Mouse (Mus musculus) adrenal gland, adult (tissue): ENCODE results near the gene Ascc3.

Source experiments
- DNase-seq, 2 experiments: peaks; one replicate each; pipeline ENCODE4 v3.0.0; 2022 to 2023; ENCODE audit warnings: low spot score in 1 of 2; ENCODE audit not compliant: inconsistent age in 2 of 2

The Ascc3 gene

DNA sequence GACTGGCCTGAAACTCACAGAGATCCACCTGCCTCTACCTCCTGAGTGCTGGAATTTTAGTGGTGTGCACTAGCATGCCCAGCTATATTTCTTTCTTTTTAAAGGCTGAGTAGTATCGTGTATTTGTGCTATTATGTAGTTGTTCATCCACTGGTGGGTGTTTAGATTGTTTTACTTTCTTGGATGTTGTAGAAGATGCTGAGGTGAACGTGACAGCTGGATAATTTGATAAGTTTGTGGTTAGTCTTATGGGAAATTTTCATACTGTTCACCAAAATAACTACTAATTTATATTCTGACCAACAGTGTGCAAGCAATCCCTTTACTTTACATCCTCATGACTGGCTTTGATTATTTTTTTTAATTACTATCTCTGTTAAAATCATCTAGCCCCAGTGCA lies 169.6 kb downstream of the Ascc3 start:
- DNase-seq = no peak

DNA sequence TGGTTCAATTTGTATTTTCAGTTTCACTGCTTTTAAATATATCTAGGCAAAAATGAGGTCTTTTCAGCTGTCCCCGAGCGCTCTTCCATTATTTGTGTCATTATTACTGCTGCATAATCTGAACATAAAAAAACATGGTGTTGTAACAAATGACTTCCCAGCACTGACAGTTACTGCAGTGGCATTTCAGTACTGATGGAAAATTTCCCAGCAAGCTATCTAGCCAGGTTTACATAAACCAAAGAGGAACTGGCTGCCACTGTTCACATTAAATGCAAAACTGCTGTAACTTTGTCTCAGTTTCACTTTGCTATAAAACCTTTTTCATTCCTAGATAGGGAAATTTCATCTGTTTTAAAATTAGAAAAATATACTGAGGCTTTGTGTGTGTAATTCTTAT lies 170.5 kb downstream of the Ascc3 start:
- no peak for DNase-seq

DNA sequence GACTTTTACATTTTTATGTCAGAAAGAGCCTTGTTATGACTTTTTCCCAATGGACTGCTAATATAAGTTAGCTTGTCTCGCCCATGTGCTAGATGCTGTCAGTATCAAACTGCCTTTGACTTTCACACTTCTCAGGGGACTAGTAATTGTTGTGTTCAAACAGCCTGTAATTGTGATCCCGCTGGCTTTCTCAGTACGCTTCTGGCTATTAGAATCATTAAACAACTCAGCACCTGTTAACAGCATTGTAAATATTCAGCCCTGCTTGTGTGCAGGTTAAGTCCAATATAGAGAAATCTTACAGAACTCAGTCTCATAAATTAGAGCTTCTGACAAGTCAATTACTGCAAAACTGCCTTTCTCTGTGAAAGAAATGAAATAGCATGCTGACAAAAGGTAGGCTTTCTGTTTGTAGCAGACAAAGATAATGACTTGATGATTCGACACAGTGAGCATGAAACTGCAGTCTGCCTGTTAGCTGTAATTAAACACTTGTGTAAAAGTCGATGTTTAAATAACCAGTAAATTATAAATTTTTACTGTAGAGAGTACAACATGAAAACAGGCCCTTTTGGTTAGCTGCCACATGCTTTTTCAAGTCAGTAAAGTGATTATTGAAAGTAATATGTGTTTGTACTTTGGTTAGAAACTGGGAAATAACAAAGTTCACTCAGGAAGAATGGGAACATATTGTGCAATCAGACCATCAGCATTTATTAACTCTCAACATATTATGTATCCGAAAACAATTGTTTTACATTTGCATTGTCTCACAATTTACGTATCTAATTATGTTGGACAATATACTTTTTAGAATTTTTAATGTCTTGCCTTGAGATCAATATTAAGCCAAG lies 171.2 kb downstream of the Ascc3 start:
- no peak for DNase-seq

DNA sequence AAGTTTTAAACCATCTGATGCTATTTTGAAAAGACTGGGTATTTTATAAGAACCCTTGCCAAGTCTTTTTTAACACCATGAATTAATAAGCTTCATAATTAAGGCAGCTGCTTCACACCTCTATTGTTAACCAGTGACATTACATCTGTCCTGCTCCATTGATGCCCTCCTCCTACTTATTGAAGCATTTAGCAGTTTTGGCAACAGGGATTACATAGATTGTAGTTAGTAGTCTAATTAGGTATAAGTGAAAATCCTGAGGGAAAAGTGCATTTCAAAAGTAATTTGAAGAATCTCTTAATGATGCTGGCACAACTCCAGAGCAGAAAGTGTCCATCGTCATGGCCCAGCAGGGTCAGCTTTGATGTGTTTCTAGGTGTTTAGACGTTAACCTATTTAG lies 180.3 kb downstream of the Ascc3 start:
- DNase-seq = no peak

DNA sequence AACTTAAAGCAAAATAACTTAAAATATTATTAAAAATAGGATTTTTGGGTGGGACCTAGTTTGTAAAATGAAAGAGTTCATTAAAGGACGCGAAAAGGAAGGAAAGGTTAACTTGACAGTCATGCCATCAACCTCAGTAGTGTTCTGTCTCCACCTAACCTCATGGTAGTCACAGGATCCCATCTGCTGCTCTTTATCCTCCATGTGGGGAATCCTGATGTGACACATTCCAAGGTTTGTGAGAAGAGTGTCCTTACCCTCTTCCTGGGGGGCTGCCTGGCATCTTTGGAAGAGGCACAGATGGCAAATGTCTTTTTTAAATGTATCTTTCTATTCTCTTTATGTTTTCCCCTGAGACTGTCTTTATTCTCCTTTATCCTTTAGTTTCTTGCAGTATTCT lies 181.4 kb downstream of the Ascc3 start:
- DNase-seq = no peak

DNA sequence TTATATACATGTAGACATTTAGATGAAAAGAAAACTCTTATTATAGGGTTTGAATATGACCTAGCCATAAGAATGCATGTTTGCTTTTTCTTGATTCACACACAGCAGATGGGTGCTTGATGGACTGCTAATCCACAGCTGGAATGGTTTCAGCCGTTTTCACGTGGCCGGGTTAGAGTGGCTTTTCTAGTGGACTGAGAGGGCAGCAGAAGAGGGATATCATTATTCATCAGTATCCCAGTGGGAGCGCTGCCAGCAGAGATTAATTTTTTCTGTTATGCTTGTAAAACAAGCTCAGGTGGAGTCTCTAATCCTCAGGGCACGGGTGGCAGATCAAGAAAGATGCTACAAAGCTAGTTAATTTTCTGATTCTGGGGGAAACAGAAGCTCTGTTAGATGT lies 200.4 kb downstream of the Ascc3 start:
- DNase-seq = no peak

DNA sequence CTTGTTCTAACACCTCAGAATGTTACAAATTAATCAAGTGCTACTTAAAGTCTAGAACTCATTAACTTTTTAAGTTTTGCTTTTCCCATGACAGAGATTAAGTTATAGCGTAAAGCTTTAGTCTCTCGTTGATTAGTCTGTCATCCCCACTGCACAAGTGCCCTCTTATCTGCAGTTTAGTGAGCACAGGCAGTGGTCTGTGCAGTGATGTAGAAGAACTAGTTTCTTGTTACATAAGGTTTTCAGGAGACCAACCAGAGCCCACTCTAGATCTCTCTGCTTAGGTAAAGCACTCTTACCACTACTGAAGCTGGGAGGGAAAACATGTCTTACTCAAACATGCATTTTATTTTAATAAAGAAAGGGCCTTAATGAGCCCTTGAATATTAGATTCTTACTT lies 209.1 kb downstream of the Ascc3 start:
- no peak for DNase-seq

DNA sequence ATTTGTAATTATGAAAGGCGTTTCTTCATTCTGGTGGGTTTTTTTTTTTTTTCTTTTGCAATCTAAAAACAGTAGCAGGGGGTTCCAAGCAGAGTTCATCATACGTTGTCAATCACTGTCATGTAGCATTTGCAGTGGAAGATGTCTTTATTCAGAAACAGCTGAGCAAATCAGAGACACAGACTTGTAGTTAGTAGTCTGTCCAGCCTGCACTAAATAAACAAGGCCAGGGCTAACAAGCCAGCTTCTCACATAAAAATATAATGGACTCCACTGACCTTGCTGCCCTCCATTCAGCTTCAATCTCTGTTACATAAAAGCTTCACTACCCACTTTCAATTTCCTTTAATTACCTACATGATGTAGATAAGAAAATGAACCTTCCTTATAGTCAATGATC lies 209.9 kb downstream of the Ascc3 start:
- DNase-seq = no peak

DNA sequence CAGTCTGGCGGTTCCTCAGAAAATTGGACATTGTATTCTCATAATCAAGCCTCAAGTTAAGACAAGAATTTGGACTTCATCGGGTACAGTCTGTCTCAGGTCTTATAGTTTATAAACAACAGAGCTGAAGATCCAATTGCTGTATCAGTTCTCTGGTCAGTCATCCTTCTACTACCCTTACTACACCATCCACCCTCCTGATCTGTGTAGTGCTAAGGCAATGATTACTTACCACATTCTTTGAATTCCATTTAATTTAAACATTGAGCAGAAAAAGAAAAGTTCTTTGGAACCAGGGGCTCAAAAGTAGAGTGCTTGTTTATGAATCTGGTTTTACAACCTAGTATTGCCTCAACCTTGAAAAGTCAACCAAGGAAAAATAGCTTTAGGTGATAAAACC lies 213.7 kb downstream of the Ascc3 start:
- DNase-seq = no peak

DNA sequence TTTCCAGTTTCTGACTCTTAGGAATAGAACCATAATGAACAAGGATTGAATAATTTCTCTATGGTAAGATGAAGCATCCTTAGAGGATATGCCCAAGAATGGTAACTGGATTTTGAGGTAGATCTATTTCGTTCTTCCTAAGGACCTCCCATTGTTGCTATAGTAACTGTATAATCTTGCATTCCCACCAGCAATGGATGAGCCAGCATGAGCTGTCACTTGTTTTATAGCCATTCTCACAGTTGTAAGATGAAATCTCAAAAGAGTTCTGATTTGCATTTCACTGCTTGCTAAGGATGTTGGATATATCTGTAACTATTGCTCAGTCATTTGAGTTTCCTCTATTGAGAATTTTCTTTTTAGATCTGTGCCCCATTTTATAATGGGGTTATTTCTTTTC lies 229.9 kb downstream of the Ascc3 start:
- no peak for DNase-seq

DNA sequence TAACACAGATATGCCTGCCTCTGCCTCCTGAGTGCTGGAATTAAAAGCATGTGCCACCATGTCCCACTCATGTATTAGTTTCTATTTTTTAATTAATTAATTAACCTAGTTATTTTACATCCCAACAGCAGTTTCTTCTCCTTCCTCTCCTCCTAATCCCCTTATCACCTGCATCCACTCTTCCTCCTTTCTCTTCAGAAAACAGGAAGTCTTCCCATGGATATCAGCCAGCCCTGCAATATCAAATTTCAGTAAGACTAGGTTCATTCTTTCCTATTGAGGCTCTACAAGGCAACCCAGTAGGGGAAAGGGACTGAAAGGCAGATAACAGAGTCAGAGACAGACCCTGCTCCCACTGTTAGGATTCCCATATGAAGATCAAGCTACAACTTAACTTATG lies 234.4 kb downstream of the Ascc3 start:
- no peak for DNase-seq

DNA sequence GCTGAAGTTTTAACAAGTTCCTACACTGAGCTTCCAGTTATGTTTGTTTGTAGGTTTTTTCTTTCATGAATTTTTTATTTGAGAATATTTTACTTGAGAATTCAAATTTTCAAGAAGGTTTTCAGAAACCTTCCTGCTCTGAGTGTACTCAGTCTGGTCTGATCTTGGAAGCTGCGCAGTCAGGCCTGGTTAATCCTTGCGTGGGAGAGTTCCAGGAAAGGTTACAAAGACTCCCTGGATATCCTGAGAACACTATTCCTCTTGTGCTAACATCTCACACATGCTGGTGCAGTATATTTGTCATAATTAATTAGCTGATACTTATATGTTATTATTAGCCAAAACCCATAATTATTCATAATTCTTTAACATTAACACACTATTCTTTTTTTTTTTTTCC lies 242.1 kb downstream of the Ascc3 start:
- no peak for DNase-seq

DNA sequence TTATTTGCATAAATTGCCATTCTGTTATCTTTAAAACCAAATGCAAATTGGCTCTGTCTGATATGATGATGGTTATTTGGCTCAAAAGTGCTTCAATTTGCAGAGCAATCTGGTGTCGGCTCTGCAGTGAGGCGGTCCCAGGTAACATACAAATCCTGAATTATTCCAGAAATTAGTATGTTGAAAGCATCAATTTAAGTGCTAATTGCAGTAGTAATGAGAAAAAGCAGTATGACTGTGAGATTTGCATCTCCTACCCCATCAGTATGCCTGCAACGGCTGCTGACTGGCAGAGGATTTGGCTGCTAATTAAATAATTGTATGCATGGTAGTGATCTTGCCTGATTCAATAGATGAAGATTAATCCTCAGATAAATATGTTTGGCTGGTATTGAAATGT lies 250.9 kb downstream of the Ascc3 start:
- no peak for DNase-seq

DNA sequence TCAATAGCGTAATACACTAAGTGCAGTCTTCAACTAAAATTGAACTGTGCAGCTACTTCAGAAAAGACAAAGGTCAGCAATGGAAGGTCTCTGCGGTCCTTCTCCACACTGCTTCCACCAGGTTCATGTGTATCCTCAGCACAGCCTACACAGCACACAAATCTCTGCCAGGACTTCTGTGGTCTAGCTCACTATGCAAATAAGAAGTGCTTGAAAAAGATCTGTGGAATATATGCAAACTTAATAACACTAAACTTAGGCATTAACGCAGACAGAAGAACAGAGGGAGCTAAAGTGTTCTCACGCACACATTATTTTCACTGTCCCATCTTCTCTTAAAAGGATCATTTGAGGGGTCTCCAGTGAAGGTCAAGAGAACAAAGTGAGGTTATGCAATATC lies 275.7 kb downstream of the Ascc3 start:
- DNase-seq = no peak

DNA sequence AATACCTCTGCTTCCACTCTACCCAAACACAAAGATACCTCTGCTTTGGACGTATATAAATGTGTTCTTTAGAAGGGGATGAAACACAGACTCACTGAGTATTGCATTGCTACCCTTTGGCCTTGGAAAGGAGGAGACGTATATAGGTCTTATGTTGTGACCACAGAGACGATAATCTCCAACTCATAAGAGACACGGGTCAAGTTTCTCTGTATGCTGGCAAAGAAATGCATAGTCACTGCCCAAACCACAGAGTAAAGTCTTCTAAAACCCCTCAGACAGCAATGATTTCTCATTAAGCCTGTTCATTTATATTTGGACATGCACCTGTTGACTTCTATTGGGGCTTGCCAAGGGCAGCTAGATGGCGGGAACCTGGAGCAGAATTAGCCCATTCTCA lies 284.5 kb downstream of the Ascc3 start:
- no peak for DNase-seq

DNA sequence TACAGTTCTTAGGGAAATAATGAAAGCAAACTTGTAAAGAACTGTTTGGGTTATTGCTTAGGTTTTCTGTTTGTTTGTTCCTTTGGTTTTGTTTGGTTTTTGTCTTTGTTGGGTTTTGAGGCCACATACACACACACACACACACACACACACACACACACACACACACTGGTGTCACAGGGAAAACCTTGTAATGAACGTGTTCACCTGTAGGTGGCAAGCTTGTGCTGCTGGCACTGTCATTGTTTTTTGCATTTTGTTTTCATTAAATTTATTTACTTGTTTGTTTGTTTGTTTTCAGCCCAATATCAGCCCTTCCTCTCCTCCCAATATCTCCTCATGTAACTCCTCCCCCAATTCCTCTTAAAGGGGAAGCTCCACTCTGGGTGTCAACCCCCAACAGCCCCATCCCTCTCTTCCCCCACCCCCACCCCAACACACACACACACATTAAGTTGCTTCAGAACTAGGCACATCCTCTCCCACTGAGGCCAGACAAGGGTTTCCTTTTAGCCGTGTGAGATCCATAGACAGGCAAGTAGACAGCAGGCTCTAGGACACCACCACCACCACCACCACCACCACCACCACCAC lies 289.1 kb downstream of the Ascc3 start:
- peak in 1 of 2 experiments; percentile 51 for DNase-seq

DNA sequence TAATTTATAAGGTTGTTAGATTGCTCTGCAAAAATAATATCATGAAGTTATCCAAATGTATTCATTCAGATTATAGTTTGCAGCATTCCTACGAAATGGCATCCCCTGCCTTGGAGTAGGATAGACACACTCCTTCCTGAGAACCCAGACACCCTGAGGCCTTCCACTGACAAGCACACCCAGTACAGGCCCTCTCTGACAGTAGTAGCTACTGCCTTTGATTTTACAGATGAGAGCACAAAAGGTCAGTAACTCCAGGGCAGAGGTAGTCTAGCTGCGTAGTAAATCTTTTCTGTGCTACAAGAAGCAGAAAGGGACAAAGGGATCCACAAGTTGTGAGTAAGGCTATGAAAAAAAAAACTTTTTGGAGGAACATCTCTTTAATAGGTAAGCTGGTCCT lies 289.9 kb downstream of the Ascc3 start:
- no peak for DNase-seq

DNA sequence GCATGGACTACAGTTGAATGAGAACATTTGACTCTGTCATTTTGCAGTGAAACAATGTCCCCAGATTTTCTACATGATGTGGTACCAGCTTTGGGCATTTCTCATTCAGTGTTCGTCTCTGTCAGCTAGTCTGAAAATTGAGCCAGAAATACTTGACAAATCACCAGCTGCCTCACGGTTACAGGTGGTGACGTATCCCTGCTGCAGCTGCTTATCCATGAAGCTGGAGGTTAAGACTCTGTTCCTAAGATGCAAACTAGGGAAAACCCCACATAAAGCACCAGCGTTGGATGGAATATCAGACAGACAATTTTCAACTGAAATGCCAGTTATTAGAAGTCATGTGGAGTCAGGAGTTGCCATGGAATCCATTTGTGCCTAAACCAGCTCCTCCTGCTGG lies 293.8 kb downstream of the Ascc3 start:
- DNase-seq = no peak

DNA sequence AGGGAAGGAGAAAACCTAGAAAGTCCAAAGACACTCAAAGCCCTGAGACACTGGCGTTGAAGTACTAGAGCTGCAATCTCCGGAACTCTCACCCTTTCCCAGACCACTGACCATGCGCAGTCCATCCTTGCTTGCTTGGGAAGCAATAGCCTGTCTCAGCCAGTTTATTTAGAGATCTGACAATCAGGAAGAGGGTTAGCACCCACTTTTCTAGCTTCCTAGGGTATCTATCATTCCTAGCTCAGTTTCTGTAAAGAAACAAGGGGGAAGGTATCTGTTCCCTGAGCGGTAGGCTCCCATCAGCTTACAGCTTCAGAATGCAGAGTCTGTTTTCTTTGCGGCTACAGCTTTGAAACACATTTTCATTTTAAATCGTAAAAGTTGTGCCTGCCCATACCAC lies 298.2 kb downstream of the Ascc3 start:
- no peak for DNase-seq

DNA sequence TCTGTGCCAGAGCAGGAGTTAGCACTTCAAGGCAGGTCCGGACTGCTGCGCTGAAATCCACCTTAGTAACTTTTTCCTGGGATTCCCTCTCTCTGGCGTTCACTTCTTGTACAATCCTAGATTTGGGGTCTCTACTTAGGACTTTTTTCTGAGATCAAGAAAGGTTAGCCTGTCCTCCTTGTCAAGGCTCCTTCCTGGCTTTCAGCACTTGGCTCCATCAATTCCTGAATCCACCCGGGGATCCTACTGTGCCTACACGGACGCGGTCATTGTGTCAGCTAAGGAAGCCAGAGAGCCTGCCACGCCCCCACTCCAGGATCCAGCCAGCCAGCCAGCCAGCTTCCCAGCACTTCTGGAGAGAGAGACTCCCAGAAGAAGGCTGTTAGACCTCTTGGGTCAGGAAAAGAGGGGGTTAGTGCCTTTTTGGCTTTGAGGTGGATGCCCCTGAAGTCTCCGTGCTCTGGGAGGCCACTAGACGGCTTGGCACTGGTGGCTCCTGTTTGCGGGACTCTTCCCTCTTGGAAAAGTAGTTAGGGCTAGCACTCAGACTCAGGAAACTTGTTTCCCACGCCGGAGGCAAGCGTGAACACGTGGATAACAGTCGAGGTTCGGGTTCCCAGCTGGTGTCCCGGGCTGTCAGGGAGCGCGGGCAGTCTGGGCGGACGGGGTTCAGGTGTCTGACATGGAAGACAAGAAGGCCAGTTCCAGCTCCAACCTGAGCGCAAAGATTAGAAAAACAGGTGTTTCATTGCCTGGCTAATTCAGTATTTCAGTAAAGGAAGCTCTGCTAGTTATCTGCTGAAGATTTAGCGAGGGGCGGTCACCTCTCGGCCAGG lies 299.6 kb downstream of the Ascc3 start:
- DNase-seq = no peak

DNA sequence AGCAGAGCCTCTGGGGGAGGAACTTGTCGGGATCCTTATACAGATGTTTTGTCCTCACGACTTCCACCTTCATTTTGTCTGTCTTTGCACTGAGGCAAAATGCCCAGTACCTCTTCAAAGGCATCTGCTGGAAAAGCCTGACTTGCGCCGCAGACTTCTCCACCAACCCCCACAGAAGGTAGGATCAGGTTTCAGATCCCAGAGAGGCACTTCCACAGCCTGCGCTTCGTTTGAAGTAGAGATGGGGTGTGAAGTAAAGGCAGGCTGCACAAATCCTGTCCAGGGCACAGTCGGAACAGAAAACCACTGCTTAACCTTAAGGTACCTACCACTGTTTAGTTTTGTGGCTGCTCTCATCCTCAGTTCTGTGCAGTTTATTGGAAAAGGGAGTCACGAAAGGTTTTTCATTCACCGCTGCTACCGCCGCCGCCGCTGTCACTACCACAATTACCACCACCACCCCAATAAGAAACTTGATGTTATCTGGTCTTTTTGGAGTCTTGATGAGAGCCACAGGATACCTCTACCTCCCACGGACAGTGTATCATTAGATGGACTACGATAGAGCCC lies 300.4 kb downstream of the Ascc3 start:
- no peak for DNase-seq

DNA sequence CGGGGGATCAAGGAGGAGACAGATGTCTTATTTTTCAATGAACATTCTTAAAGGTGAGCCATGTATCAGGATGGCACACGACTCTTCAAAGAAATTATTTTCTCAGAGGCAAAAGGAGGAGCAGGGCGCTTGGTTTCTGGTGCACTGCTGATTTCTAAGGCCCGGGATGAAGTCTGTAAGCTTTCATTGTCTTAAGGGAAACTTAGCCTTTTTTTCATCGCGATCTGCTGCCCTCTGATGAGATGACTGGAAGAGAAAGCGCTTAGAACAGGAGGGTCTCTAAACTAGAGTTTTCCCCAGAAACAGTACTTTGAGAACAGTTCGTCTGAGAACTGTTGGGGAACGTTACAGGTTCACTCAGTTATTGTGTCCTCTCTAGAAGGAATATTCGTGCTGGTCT lies 301.1 kb downstream of the Ascc3 start:
- DNase-seq = no peak
